Mouse (Mus musculus) heart, postnatal 0 days (tissue): ENCODE results near the gene Hecw2.

Source experiments
- CTCF ChIP-seq: IDR thresholded peaks from 2 replicates; pipeline ENCODE4 v1.5.1; 2016; ENCODE audit warnings: antibody characterized with exemption, control low read depth, low read depth
- EP300 ChIP-seq: IDR thresholded peaks from 2 replicates; pipeline ENCODE4 v1.6.1; 2016; ENCODE audit warnings: antibody characterized with exemption, low read depth

DNA sequence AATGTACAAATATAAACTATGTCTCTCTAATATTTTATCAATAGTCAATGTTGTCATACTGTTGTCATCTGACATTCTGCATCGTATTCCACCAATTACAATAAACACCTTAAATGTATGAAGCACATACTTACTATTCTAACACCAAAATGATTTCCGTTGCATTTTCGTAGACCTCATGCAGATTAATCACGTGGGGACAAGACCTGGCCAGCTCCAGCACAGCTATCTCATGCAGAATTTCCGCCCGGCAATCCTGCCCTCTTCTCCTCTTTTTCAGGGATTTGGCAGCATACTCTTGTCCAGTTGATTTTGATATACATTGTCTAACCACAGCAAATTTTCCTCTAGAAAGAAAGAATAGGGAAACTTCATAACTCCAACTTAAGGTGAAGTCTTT lies 423.5 kb downstream of the Hecw2 start:
- TF ChIP-seq CTCF (no peak), EP300 (no peak)
